Mouse (Mus musculus): Measurements from ENCODE around the gene Ddx10. TPM values are rescaled to one million over a fixed set of nuclear protein-coding genes. Genes with fewer than 3 reads are reported as not detected.

Ddx10 gene
- polyA plus RNA-seq, 1 experiment from 2014 or later: 27.1 TPM

- H3K9ac ChIP-seq (replicated peaks; ENCODE audit: low read depth, low read length): no peak overlapping the region
- H3K4me3 ChIP-seq (ENCODE audit: low read depth, low read length): no peak overlapping the region
- H3K36me3 ChIP-seq (ENCODE audit: control insufficient read depth, insufficient read depth, low read length): no peaks in the 10 kb centered on the region
- H3K27ac ChIP-seq (ENCODE audit: low read length): peak overlapping the region; percentile 3; the same call in 1 of the 2 replicates
- no peak for ATAC-seq (ENCODE audit: insufficient number of reproducible peaks, insufficient read depth, low FRiP score, low read depth)
- H3K4me1 ChIP-seq (ENCODE audit: control insufficient read depth, insufficient read depth, low read length): 0 out of 2 replicates have a peak, but pooled peaks cover 2% of the 10 kb centered on the region
- H3K27me3 ChIP-seq (ENCODE audit: control insufficient read depth, insufficient read depth, low read length): no peaks in the 10 kb centered on the region
- H3K9me3 ChIP-seq (ENCODE audit: control insufficient read depth, low read depth, low read length): no peaks in the 10 kb centered on the region
- 58% methylated on average over 5 of the region's 5 CpGs for WGBS
- no peak overlapping the region for H3K4me2 ChIP-seq (replicated peaks; ENCODE audit: low read depth, low read length)
Observed at GRCm38 (mm10) chr9:53271281-53272022, 23.6 kb upstream of the Ddx10 start.

- Histone ChIP-seq H3K9me3 (ENCODE audit: control insufficient read depth, low read depth, low read length) (no peaks in the 10 kb centered on the region), H3K4me2 (replicated peaks; ENCODE audit: low read depth, low read length) (no peak overlapping the region), H3K27ac (ENCODE audit: low read length) (no peak overlapping the region), H3K4me3 (ENCODE audit: low read depth, low read length) (no peak overlapping the region), H3K27me3 (ENCODE audit: control insufficient read depth, insufficient read depth, low read length) (no peaks in the 10 kb centered on the region), H3K9ac (replicated peaks; ENCODE audit: low read depth, low read length) (no peak overlapping the region), H3K36me3 (ENCODE audit: control insufficient read depth, insufficient read depth, low read length) (no peaks in the 10 kb centered on the region), H3K4me1 (ENCODE audit: control insufficient read depth, insufficient read depth, low read length) (0 out of 2 replicates have a peak, but pooled peaks cover 2% of the 10 kb centered on the region)
- ATAC-seq (ENCODE audit: insufficient number of reproducible peaks, insufficient read depth, low FRiP score, low read depth): no peak
- WGBS: 85% methylated on average over 5 of the region's 5 CpGs
Observed at GRCm38 (mm10) chr9:53269466-53269755, 21.6 kb upstream of the Ddx10 start.

GRCm38 (mm10) chr9:53268731-53269465, 21.0 kb upstream of the Ddx10 start:
- no peak overlapping the region for H3K4me2 ChIP-seq (replicated peaks; ENCODE audit: low read depth, low read length)
- H3K27ac ChIP-seq (ENCODE audit: low read length): no peak overlapping the region; the same call in 1 of the 2 replicates
- no peak overlapping the region for H3K4me3 ChIP-seq (ENCODE audit: low read depth, low read length)
- no peak overlapping the region for H3K9ac ChIP-seq (replicated peaks; ENCODE audit: low read depth, low read length)
- H3K9me3 ChIP-seq (ENCODE audit: control insufficient read depth, low read depth, low read length): no peaks in the 10 kb centered on the region
- 55% methylated on average over 5 of the region's 5 CpGs for WGBS
- H3K4me1 ChIP-seq (ENCODE audit: control insufficient read depth, insufficient read depth, low read length): 0 out of 2 replicates have a peak, but pooled peaks cover 2% of the 10 kb centered on the region
- no peaks in the 10 kb centered on the region for H3K27me3 ChIP-seq (ENCODE audit: control insufficient read depth, insufficient read depth, low read length)
- no peak for ATAC-seq (ENCODE audit: insufficient number of reproducible peaks, insufficient read depth, low FRiP score, low read depth)
- H3K36me3 ChIP-seq (ENCODE audit: control insufficient read depth, insufficient read depth, low read length): no peaks in the 10 kb centered on the region

- no peaks in the 10 kb centered on the region for H3K36me3 ChIP-seq (ENCODE audit: control insufficient read depth, insufficient read depth, low read length)
- no peak for ATAC-seq (ENCODE audit: insufficient number of reproducible peaks, insufficient read depth, low FRiP score, low read depth)
Observed at GRCm38 (mm10) chr9:53268036-53268435, 20.2 kb upstream of the Ddx10 start.

GRCm38 (mm10) chr9:53265589-53265988, 17.7 kb upstream of the Ddx10 start:
- Histone ChIP-seq H3K27me3 (ENCODE audit: control insufficient read depth, insufficient read depth, low read length) (no peaks in the 10 kb centered on the region), H3K27ac (ENCODE audit: low read length) (no peak overlapping the region), H3K36me3 (ENCODE audit: control insufficient read depth, insufficient read depth, low read length) (no peaks in the 10 kb centered on the region), H3K9me3 (ENCODE audit: control insufficient read depth, low read depth, low read length) (no peaks in the 10 kb centered on the region), H3K4me1 (ENCODE audit: control insufficient read depth, insufficient read depth, low read length) (no peaks in the 10 kb centered on the region), H3K4me2 (replicated peaks; ENCODE audit: low read depth, low read length) (no peak overlapping the region), H3K4me3 (ENCODE audit: low read depth, low read length) (no peak overlapping the region), H3K9ac (replicated peaks; ENCODE audit: low read depth, low read length) (no peak overlapping the region)
- WGBS: 85% methylated on average over 2 of the region's 2 CpGs
- ATAC-seq (ENCODE audit: insufficient number of reproducible peaks, insufficient read depth, low FRiP score, low read depth): no peak

More at GRCm38 (mm10) chr9:53268036-53268435, 20.2 kb upstream of the Ddx10 start:
- no peaks in the 10 kb centered on the region for H3K27me3 ChIP-seq (ENCODE audit: control insufficient read depth, insufficient read depth, low read length)
- WGBS: 41% methylated on average over 5 of the region's 5 CpGs
- H3K9me3 ChIP-seq (ENCODE audit: control insufficient read depth, low read depth, low read length): no peaks in the 10 kb centered on the region
- no peak overlapping the region for H3K27ac ChIP-seq (ENCODE audit: low read length)
- H3K4me2 ChIP-seq (replicated peaks; ENCODE audit: low read depth, low read length): no peak overlapping the region
- no peak overlapping the region for H3K9ac ChIP-seq (replicated peaks; ENCODE audit: low read depth, low read length)
- H3K4me3 ChIP-seq (ENCODE audit: low read depth, low read length): no peak overlapping the region
- 0 out of 2 replicates have a peak, but pooled peaks cover 2% of the 10 kb centered on the region for H3K4me1 ChIP-seq (ENCODE audit: control insufficient read depth, insufficient read depth, low read length)

- 54% methylated on average over 4 of the region's 4 CpGs for WGBS
- Histone ChIP-seq H3K36me3 (ENCODE audit: control insufficient read depth, insufficient read depth, low read length) (no peaks in the 10 kb centered on the region), H3K4me3 (ENCODE audit: low read depth, low read length) (no peak overlapping the region), H3K4me1 (ENCODE audit: control insufficient read depth, insufficient read depth, low read length) (no peaks in the 10 kb centered on the region), H3K27me3 (ENCODE audit: control insufficient read depth, insufficient read depth, low read length) (no peaks in the 10 kb centered on the region), H3K4me2 (replicated peaks; ENCODE audit: low read depth, low read length) (no peak overlapping the region), H3K27ac (ENCODE audit: low read length) (no peak overlapping the region), H3K9ac (replicated peaks; ENCODE audit: low read depth, low read length) (no peak overlapping the region), H3K9me3 (ENCODE audit: control insufficient read depth, low read depth, low read length) (no peaks in the 10 kb centered on the region)
- ATAC-seq (ENCODE audit: insufficient number of reproducible peaks, insufficient read depth, low FRiP score, low read depth): no peak
Observed at GRCm38 (mm10) chr9:53264387-53264786, 16.5 kb upstream of the Ddx10 start.

- no peak for ATAC-seq (ENCODE audit: insufficient number of reproducible peaks, insufficient read depth, low FRiP score, low read depth)
- Histone ChIP-seq H3K4me1 (ENCODE audit: control insufficient read depth, insufficient read depth, low read length) (no peaks in the 10 kb centered on the region), H3K27ac (ENCODE audit: low read length) (no peak overlapping the region), H3K36me3 (ENCODE audit: control insufficient read depth, insufficient read depth, low read length) (no peaks in the 10 kb centered on the region), H3K9me3 (ENCODE audit: control insufficient read depth, low read depth, low read length) (no peaks in the 10 kb centered on the region), H3K4me2 (replicated peaks; ENCODE audit: low read depth, low read length) (no peak overlapping the region), H3K9ac (replicated peaks; ENCODE audit: low read depth, low read length) (no peak overlapping the region), H3K27me3 (ENCODE audit: control insufficient read depth, insufficient read depth, low read length) (no peaks in the 10 kb centered on the region), H3K4me3 (ENCODE audit: low read depth, low read length) (no peak overlapping the region)
- 34% methylated on average over 6 of the region's 6 CpGs for WGBS
Observed at GRCm38 (mm10) chr9:53258199-53258598, 10.3 kb upstream of the Ddx10 start.

GRCm38 (mm10) chr9:53257772-53258171, 9.9 kb upstream of the Ddx10 start:
- Histone ChIP-seq H3K27ac (ENCODE audit: low read length) (no peak overlapping the region), H3K4me3 (ENCODE audit: low read depth, low read length) (no peak overlapping the region), H3K9me3 (ENCODE audit: control insufficient read depth, low read depth, low read length) (no peaks in the 10 kb centered on the region), H3K4me1 (ENCODE audit: control insufficient read depth, insufficient read depth, low read length) (no peaks in the 10 kb centered on the region), H3K27me3 (ENCODE audit: control insufficient read depth, insufficient read depth, low read length) (no peaks in the 10 kb centered on the region), H3K36me3 (ENCODE audit: control insufficient read depth, insufficient read depth, low read length) (no peaks in the 10 kb centered on the region), H3K4me2 (replicated peaks; ENCODE audit: low read depth, low read length) (no peak overlapping the region), H3K9ac (replicated peaks; ENCODE audit: low read depth, low read length) (no peak overlapping the region)
- WGBS: 12% methylated on average over 3 of the region's 3 CpGs
- ATAC-seq (ENCODE audit: insufficient number of reproducible peaks, insufficient read depth, low FRiP score, low read depth): no peak
